7 mouse cellular contexts compared by ENCODE assay signal in genomic region chr19:10219108-10219507, GRCm38 (mm10). TPM values are rescaled to one million over a fixed set of nuclear protein-coding genes. Genes with fewer than 3 reads are reported as not detected.
DNase-seq lines count a peak whose midpoint lies in the region; ATAC-seq and TF ChIP-seq lines count a peak whose summit lies in the region.

No protein-coding gene starts in this region.

- WGBS in kidney, embryonic 15.5 days, result 31% methylated on average over 3 of the region's 3 CpGs
- WGBS in limb, embryonic 11.5 days, result 43% methylated on average over 3 of the region's 3 CpGs

- no peak for TF ChIP-seq POLR2A in cortical plate, adult 2 months (IDR thresholded peaks at IDR 0.05; ENCODE audit: extremely low read depth, insufficient read depth, low read length)

- peak; percentile 49 for TF ChIP-seq CTCF in cortical plate, adult 2 months (IDR thresholded peaks at IDR 0.05; ENCODE audit: extremely low read depth, insufficient read depth, low read length)

- H3K9ac ChIP-seq in kidney, embryonic 15.5 days, result no peak overlapping the region
- no peak overlapping the region for H3K9ac ChIP-seq in limb, embryonic 11.5 days (ENCODE audit: low read length)

- H3K4me2 ChIP-seq in kidney, embryonic 15.5 days, result no peak overlapping the region
- no peak overlapping the region for H3K4me2 ChIP-seq in limb, embryonic 11.5 days (ENCODE audit: low read depth, severe bottlenecking)

- ATAC-seq in kidney, embryonic 15.5 days (replicated peaks; ENCODE audit: low FRiP score), result no peak
- ATAC-seq in limb, embryonic 11.5 days (ENCODE audit: insufficient number of reproducible peaks, low FRiP score, low TSS enrichment, low read depth), result no peak

- H3K4me1 ChIP-seq in kidney, embryonic 15.5 days, result peaks cover 22% of the 10 kb centered on the region
- H3K4me1 ChIP-seq in cortical plate, adult 2 months (ENCODE audit: control insufficient read depth, insufficient read depth, low read length), result no peaks in the 10 kb centered on the region
- H3K4me1 ChIP-seq in limb, embryonic 11.5 days (ENCODE audit: control insufficient read depth, insufficient read depth, low read length), result peaks cover 6% of the 10 kb centered on the region; the same call in 1 of the 2 replicates

- H3K9me3 ChIP-seq in kidney, embryonic 15.5 days (replicated peaks), result no peaks in the 10 kb centered on the region
- no peaks in the 10 kb centered on the region for H3K9me3 ChIP-seq in limb, embryonic 11.5 days (ENCODE audit: control insufficient read depth, low read length)

- peak; percentile 40 for DNase-seq in kidney, adult 18-20 months
- peak; percentile 51 for DNase-seq in 416B (ENCODE audit: low read depth)
- DNase-seq in B cell, adult 2 months, result peak; percentile 62 to 64
- DNase-seq in limb, embryonic 11.5 days (ENCODE audit: low spot score), result peak; percentile 70
- peak; percentile 43 to 75 for DNase-seq in spleen, postnatal 4 days (ENCODE audit: low spot score in 2 of 2)

- no peaks in the 10 kb centered on the region for H3K27me3 ChIP-seq in kidney, embryonic 15.5 days
- H3K27me3 ChIP-seq in limb, embryonic 11.5 days (ENCODE audit: control insufficient read depth, insufficient read depth, low read length), result no peaks in the 10 kb centered on the region

- H3K4me3 ChIP-seq in kidney, embryonic 15.5 days (replicated peaks), result no peak overlapping the region
- no peak overlapping the region for H3K4me3 ChIP-seq in cortical plate, adult 2 months (ENCODE audit: insufficient read depth, low read length)
- H3K4me3 ChIP-seq in limb, embryonic 11.5 days (ENCODE audit: low read depth, low read length), result no peak overlapping the region

- no peak overlapping the region for H3K27ac ChIP-seq in kidney, embryonic 15.5 days
- H3K27ac ChIP-seq in cortical plate, adult 2 months (ENCODE audit: insufficient read depth, low read length), result no peak overlapping the region
- H3K27ac ChIP-seq in limb, embryonic 11.5 days (replicated peaks; ENCODE audit: low read depth, low read length), result no peak overlapping the region

- H3K36me3 ChIP-seq in kidney, embryonic 15.5 days, result no peaks in the 10 kb centered on the region
- no peaks in the 10 kb centered on the region for H3K36me3 ChIP-seq in limb, embryonic 11.5 days (ENCODE audit: control insufficient read depth, insufficient read depth, low read length)

RNA-seq across cellular contexts. Expression of gene Fen1, which starts 15.1 kb away (rescaled TPM):
- 109 and 111 TPM in 2 replicates for polyA plus RNA-seq in kidney, embryonic 15.5 days (2015; fragmentation: Nextera tagmentation; extraction: Ambion mirVana)
- 12.1 and 12.5 TPM in 2 replicates for polyA plus RNA-seq in cortical plate, adult 2 months (2012; rRNA removed)
- polyA plus RNA-seq in limb, embryonic 11.5 days (2014; fragmentation: Nextera tagmentation; extraction: Ambion mirVana), result 135 and 140 TPM in 2 replicates

RNA-seq across cellular contexts. Expression of gene Tmem258, which starts 15.3 kb away (rescaled TPM):
- 477 and 511 TPM in 2 replicates for polyA plus RNA-seq in kidney, embryonic 15.5 days (2015; fragmentation: Nextera tagmentation; extraction: Ambion mirVana)
- 51.0 and 60.1 TPM in 2 replicates for polyA plus RNA-seq in cortical plate, adult 2 months (2012; rRNA removed)
- 419 and 442 TPM in 2 replicates for polyA plus RNA-seq in limb, embryonic 11.5 days (2014; fragmentation: Nextera tagmentation; extraction: Ambion mirVana)

RNA-seq across cellular contexts. Expression of gene Myrf, which starts 21.4 kb away (rescaled TPM):
- 3.3 and 4.2 TPM in 2 replicates for polyA plus RNA-seq in kidney, embryonic 15.5 days (2015; fragmentation: Nextera tagmentation; extraction: Ambion mirVana)
- polyA plus RNA-seq in cortical plate, adult 2 months (2012; rRNA removed), result 21.0 and 26.4 TPM in 2 replicates
- 4.4 and 4.6 TPM in 2 replicates for polyA plus RNA-seq in limb, embryonic 11.5 days (2014; fragmentation: Nextera tagmentation; extraction: Ambion mirVana)

RNA-seq across cellular contexts. Expression of gene Fads1, which starts 36.4 kb away (rescaled TPM):
- 95.3 and 108 TPM in 2 replicates for polyA plus RNA-seq in kidney, embryonic 15.5 days (2015; fragmentation: Nextera tagmentation; extraction: Ambion mirVana)
- 195 and 212 TPM in 2 replicates for polyA plus RNA-seq in cortical plate, adult 2 months (2012; rRNA removed)
- 138 and 145 TPM in 2 replicates for polyA plus RNA-seq in limb, embryonic 11.5 days (2014; fragmentation: Nextera tagmentation; extraction: Ambion mirVana)
